Mouse (Mus musculus): ENCODE measurements around the gene Gpr33.

Gene Gpr33

DNA sequence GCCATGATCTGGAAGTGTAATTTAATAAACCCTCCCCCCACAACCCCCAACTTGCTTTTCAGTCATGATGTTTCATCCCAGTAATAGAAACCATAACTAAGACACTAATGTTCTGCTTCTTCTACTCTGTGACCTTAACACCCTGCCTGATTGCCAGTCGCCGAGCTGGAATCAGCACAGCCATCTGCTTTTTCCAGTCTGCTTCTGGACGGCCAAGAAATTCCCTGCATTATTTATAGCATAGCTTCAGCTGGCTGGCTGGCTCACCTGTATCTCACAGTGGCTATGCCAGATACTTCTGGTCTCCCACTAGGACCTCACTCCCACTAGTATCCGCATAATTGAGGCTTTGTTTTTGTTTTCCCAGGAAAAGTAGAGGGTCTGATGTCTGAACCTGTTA lies 42.0 kb downstream of the Gpr33 start:
- in situ Hi-C loops (cut with MboI) = no loop called here

GRCm38 (mm10) chr12:51985163-51985748 lies 42.6 kb downstream of the Gpr33 start:
- in situ Hi-C loops (cut with MboI) = no loop called here

DNA sequence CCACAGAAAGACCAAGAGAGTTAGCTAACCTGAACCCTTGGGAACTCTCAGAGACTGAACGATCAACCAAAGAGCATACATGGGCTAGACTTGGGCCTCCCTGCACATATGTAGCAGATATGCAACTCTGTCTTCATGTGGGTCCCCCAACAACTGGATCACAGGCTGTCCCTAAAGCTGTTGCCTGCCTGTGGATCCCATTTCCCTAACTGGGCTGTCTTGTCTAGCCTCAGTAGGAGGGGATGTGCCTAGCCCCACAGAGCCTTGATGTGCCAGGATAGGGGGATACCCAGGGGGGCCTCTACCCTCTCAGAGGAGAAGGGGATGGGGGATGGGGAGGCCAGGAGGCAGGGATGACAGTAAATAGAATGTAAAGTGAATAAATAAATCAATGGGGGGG lies 44.2 kb downstream of the Gpr33 start:
- in situ Hi-C loops (cut with MboI) = no loop called here

GRCm38 (mm10) chr12:51976531-51976930 lies 51.3 kb downstream of the Gpr33 start:
- in situ Hi-C loops (cut with MboI) = no loop called here

GRCm38 (mm10) chr12:51974381-51974780 lies 53.5 kb downstream of the Gpr33 start:
- in situ Hi-C loops (cut with MboI) = no loop called here
